In genomic region chr3:89291874-89292273, GRCm38 (mm10) we compare ENCODE assay signal across 17 mouse cellular contexts. TPM values are rescaled to one million over a fixed set of nuclear protein-coding genes. Genes with fewer than 3 reads are reported as not detected.
"Had no signal": no experiment of that assay in that cellular context is flagged by ENCODE, and none has a peak within 500 bp of the region (broad histone marks: within the 10 kb centered on the region; RNA-seq: fewer than 3 reads in every experiment).

No protein-coding gene starts in this region.

- H3K4me2 ChIP-seq: lung, embryonic 15.5 days; midbrain, embryonic 12.5 days; midbrain, embryonic 15.5 days; neural tube, embryonic 12.5 days; stomach, embryonic 15.5 days had no signal

- ATAC-seq: lung, postnatal 0 days; midbrain, embryonic 15.5 days had no signal

- H3K4me3 ChIP-seq: lung, embryonic 15.5 days; megakaryocyte, embryonic 14.5 days; midbrain, embryonic 12.5 days; midbrain, embryonic 15.5 days; neural tube, embryonic 12.5 days; stomach, embryonic 15.5 days had no signal

- H3K27me3 ChIP-seq: lung, embryonic 15.5 days; midbrain, embryonic 12.5 days; midbrain, embryonic 15.5 days; neural tube, embryonic 12.5 days; stomach, embryonic 15.5 days had no signal

- H3K36me3 ChIP-seq: lung, embryonic 15.5 days; midbrain, embryonic 12.5 days; midbrain, embryonic 15.5 days; neural tube, embryonic 12.5 days; stomach, embryonic 15.5 days had no signal

- DNase-seq: lung, adult 2 months; lung, postnatal 14 days; lung, postnatal 36 days; right cerebral cortex, postnatal 14 days had no signal

- H3K9me3 ChIP-seq: lung, embryonic 15.5 days; megakaryocyte, embryonic 14.5 days; midbrain, embryonic 12.5 days; midbrain, embryonic 15.5 days; neural tube, embryonic 12.5 days; stomach, embryonic 15.5 days had no signal

- H3K9ac ChIP-seq: lung, embryonic 15.5 days; midbrain, embryonic 12.5 days; midbrain, embryonic 15.5 days; neural tube, embryonic 12.5 days; stomach, embryonic 15.5 days had no signal

- H3K27ac ChIP-seq: lung, embryonic 15.5 days; macrophage; midbrain, embryonic 12.5 days; midbrain, embryonic 15.5 days; neural tube, embryonic 12.5 days; stomach, embryonic 15.5 days; stomach, postnatal 0 days had no signal

- H3K4me1 ChIP-seq: midbrain, embryonic 12.5 days; midbrain, embryonic 15.5 days; neural tube, embryonic 12.5 days had no signal

RNA-seq across cellular contexts. Expression of gene Efna3, which starts 30.9 kb away (rescaled TPM):
- total RNA-seq: megakaryocyte progenitor cell, adult 5-6 weeks; monocyte, adult 5-6 weeks; neutrophil, adult 5-6 weeks had no signal
- polyA plus RNA-seq: macrophage; spleen, adult 2 months had no signal

RNA-seq across cellular contexts. Expression of gene Trim46, which starts 45.8 kb away (rescaled TPM):
- total RNA-seq: monocyte, adult 5-6 weeks had no signal
- polyA plus RNA-seq: macrophage had no signal
